Mouse (Mus musculus): Measurements from ENCODE around the gene Nt5c.
"Not testable (repeated sequence)": the region's sequence is repeated elsewhere in the genome, so short reads cannot be mapped to it uniquely, and the experiment has no call there.

Gene Nt5c

DNA sequence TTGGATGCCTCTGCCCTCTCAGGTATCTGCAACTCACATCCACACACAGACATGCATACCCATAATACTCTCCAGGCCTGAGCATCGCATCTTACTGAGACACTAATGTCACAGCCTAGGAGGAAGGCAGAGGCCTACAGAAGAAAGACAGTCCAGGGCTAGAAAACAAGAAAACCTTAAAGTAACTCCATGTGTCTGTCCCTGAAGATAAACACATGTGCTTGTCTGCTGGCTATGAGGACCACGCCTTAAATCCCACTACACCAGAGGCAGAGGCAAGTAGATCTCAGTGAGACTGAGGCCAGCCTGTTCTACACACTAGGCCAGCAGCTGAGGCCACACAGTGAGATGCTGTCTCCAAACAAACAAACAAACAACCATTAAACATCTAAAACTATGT lies 19.5 kb upstream of the Nt5c start:
- in situ Hi-C loops (cut with MboI, MseI), result loop anchor here (5.0 kb wide), 1 partner anchor 99 kb away; no protein-coding TSS in a partner anchor

DNA sequence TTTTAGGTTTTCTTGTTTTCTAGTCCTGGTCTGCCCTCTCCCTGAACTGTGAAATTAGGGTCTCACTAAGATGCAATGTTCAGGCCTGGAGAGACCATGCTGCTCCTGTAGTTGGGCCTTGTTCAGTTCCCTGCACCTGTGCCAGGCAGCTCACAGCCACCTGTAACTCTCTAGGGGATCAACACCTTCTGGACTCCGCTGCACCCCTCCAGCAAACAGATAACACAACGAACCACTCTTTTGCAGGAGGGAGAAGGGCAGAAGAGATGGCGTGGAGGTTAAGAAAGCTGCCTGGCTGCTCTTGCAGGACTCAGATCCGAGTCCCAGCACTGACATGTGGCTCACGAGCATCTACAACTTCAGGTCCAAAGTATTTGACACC lies 18.8 kb upstream of the Nt5c start:
- in situ Hi-C loops (cut with MboI, MseI), result loop anchor here (5.0 kb wide), 1 partner anchor 98 kb away; no protein-coding TSS in a partner anchor

DNA sequence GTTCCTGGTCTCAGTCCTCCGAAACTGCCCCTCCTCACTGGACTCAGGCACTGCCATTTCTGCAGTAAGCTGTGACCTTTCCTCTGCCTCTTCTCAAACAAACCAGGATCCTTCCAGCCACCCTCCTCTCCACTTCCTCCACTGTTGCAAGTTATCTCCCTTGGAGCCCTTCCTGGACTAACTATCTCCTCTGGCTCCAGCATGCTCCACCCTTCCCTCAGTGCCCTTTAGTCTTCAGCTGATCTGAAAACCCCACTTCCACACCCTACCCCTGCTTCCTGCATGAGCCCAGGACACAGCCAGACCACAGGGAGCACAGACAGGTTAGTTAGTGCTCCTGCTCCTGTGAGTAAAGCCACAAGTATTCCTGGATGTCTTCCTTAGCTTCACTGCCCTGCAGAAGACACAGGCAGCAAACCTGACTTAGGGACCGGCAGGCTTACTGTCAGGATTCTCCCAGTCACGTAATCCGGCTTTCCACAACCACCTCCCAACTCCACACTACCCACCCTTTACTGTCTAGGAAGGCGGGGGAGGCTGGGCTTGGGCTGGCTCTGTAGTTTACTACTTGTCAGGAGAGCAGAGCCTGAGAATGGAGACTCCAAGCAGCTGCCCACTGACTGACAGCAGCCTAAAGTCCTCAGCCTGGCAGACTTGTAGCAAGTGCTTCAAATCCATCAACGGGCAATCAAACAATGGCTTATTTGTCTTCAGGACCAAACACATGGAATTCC lies 18.3 kb upstream of the Nt5c start:
- in situ Hi-C loops (cut with MboI, MseI), result loop anchor here (5.0 kb wide), 1 partner anchor 98 kb away; no protein-coding TSS in a partner anchor

DNA sequence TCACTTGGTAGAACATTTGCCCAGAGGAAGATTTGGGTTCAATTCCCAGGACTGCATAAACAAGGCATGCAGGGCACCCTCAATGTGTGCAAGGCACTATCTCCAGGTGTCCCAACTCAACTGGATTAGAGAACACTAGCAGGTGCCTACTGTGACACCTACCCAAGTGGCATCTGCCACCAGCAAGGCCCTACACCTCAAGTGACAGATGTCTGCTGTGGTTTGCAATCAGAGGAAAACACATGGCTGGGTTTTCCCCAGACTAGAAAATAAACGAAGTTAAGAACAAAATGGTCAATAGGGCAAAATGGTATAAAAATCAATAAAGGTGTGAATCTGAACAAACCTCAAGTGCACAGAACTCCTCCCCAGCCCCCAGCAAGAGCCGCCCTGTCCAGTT lies 16.4 kb upstream of the Nt5c start:
- in situ Hi-C loops (cut with MboI, MseI), result no loop called here

DNA sequence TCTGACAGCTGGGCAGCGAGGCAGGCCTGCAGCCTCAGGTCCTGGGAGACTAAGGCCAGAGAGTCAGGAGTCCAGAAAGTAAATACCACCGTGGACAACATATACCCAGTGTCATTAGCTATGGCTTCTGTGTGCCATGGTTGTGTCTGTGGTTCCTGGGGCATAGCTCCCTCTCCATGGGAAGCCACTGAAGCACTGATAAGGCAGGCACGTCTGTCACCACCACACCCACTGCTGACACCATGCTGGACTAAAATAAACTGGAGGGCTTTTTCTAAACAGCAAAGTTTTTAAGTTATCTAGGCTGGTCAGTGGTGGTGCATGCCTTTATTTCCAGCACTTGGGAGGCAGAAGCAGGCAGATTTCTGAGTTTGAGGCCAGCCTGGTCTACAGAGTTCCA lies 14.9 kb upstream of the Nt5c start:
- in situ Hi-C loops (cut with MboI, MseI), result no loop called here

DNA sequence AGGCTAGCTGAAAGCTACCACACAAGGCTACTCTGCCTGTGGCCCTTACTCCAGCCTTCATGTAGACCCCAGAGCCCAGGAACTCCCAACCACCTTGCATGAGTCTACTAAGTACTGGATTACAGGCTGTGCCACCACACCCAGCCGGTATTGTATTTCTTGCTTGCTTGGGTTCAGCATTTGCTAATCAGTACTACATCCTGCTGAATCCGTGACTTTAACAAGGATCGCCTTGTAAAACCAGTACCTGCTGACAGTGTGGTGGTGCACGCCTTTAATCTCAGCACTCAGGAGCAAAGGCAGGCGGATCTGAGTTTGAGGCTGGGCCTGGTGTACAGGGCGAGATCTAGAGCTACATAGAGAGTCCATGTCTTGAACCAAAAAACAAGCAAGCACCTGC lies 11.0 kb upstream of the Nt5c start:
- in situ Hi-C loops (cut with MboI, MseI), result no loop called here

DNA sequence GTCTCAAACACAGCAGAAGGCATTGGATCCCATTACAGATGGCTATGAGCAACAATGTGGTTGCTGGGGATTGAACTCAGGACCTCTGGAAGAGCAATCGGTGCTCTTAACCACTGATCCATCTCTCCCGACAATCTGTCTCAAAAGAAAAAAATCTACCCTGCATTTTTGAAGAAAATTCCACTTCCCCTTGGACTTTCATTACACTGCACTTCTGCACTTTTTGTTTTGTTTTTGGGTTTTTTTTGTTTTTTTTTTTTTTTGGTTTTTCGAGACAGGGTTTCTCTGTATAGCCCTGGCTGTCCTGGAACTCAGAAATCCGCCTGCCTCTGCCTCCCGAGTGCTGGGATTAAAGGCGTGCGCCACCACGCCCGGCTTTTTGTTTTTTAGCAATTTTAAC lies 4.9 kb upstream of the Nt5c start:
- in situ Hi-C loops (cut with MboI, MseI), result not testable (repeated sequence)

DNA sequence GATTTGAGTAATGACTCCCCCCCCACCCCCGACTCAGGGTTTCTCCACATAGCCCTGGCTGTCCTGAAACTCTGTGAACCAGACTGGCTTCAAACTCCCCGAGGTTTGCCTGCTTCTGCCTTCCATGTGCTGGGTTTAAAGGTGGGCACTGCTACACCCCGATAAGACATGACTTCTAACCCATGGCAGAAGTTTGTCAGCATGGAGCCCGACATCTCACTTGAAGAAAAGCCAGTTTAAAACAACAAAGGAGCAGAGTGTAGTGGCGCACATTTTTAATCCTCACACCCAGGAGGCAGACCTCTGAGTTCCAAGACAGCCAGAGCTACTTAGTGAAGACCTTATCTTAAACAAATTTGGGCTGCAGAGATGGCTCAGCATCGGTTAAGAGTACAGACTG lies 725 bp upstream of the Nt5c start:
- in situ Hi-C loops (cut with MboI, MseI), result no loop called here

DNA sequence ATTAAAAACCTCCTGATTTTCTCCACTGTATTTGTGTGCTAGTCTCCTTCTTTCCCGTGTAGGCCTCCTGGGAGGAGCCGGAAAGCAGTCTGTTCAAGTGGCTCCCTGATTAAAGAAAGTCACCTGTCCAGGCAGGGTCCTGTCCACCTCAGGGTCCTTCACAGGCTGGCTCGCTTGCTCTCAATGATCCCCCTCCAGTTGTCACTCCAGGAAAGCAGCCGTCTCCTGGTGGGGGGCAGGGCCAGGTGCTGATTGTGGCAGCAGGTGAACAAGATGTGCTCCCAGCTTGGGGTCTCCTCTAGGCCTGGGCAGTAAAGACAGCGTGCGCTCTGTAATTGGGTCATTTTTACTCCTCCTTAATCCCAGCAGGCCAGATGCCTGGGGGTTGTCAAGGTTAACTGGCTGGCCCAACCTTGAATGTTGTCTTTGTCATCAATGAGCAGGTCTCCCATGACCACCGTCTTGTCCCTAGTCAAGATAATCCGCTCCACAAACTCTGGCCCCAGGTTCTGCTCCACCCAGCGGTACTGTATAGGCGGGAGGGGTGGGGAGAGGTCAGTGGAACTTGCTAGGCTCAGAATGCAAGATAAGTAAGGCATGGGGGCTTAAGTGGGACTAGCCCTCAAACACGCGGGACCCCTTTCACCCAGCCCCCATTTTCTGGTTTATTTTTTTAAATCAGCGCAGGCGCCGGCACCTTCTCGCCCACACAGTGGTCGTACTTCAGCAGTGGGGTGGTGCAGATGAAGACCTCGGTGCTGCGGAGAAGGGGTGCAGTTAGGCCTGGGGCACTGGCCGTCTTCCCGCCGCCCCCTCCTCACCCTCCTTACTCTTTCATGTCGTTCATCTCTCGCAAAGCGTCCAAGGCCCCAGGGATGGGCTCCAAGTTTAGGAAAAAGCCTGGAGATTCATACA lies 964 bp downstream of the Nt5c start:
- in situ Hi-C loops (cut with MboI, MseI), result no loop called here

DNA sequence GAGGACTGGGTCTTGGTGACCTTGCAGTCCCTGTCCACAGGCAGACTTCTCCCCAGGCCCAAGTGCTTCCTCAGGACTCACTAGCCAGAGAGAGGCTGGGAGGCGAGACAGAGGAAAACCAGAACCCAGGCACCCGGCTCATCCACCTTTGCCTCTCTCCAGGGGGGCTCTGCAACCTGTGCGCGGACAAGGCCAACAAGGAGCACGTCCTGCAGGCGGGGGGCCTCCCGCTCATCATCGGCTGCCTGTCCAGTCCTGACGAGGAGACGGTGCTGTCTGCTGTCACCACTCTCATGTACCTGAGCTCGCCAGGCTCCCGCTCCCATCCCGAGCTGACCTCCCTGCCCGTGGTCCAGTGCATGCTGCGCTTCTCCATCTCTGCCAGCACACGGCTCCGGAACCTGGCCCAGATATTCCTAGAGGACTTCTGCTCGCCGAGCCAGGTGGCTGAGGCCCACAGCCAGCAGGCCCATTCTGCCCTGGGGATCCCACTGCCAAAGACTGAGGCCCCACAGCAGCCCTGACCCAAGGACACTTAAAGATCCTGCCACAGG lies 3.0 kb downstream of the Nt5c start:
- in situ Hi-C loops (cut with MboI, MseI), result no loop called here

DNA sequence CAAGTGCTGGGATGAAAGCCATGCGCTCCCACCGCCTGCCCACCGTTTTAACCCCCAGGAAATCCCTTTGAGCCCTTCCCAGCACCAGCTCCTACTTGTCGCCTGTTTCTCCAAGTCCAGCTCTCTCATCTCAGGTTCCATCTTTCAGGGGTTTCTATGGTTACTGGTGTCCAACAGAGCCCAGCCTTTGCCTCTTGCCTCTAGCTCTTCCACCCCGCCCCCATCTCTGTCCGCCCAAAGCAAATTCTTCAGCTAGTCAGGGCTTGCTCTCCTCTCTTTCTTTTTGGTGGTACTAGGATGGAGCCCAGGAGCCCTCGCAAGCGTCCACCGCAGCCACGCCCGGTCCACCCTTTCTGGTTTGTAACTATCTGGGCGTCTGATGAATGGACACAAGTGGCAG lies 6.5 kb downstream of the Nt5c start:
- in situ Hi-C loops (cut with MboI, MseI), result no loop called here

DNA sequence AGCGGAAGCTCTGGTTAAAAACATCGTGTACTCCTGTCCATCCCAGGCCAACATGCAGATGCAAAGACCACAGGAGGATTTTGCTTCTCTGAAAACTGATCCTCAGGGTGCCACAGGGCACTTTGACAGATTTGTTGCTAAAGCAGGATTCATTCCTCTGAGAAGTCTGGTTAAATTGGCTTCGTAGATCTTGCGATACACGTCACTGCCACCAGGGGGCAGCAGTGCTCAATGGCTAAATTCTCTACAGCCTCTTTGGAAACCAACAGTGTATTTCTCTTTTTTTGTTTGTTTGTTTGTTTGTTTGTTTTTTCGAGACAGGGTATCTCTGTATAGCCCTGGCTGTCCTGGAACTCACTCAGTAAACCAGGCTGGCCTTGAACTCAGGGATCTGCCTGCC lies 7.9 kb downstream of the Nt5c start:
- in situ Hi-C loops (cut with MboI, MseI), result no loop called here

DNA sequence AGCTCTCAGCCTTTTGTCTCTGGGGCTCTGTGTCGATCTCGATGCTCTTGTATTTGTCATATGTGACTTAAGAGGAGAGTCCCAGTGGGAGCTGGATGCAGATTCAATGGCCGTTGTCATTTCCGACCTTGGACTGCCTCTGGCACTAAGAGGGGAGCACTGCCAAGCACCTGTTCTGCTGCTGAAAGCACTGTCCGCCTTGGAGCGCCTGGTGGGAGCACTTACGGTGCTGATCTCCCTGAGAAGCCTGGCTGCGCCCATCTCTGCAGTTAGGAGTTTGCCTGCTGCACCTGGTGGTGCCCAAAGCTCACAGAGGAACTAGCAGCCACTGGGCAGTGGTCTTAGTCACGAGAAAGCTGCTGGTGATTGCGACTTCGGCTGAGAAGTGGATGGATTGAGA lies 8.4 kb downstream of the Nt5c start:
- in situ Hi-C loops (cut with MboI, MseI), result no loop called here

DNA sequence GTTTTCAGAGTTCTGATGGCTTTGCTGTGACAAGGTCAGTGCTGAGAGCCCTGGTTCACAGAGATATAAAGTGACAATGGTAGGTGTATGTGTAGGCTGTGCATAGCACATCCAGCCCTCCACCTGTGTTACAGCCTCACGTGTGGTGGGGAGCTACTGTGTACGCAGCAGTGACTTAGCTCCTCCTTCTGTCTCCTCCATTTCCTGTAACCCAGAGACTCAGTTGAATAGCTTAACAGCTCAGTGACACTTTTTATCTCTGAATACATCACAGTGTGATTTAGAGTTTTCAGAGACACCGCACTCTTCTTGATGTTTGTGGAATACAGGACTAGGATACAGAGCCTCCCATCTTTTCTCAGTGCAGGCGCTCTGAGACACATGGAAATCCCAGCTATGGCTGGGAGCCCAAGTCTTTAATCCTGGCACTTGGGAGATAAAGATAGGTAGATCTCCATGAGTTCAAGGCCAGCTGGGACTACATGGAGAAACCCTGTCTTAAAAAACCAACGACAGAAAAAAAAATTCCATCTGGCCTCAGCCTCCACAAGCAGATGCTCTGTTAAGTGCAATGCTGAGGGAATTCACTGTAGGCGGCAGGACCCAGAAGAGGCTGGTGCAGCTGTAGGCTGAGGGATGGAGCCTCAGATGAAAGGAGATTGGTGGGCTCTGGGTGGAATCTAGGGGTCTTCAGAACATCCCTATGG lies 10.0 kb downstream of the Nt5c start:
- in situ Hi-C loops (cut with MboI, MseI), result no loop called here

DNA sequence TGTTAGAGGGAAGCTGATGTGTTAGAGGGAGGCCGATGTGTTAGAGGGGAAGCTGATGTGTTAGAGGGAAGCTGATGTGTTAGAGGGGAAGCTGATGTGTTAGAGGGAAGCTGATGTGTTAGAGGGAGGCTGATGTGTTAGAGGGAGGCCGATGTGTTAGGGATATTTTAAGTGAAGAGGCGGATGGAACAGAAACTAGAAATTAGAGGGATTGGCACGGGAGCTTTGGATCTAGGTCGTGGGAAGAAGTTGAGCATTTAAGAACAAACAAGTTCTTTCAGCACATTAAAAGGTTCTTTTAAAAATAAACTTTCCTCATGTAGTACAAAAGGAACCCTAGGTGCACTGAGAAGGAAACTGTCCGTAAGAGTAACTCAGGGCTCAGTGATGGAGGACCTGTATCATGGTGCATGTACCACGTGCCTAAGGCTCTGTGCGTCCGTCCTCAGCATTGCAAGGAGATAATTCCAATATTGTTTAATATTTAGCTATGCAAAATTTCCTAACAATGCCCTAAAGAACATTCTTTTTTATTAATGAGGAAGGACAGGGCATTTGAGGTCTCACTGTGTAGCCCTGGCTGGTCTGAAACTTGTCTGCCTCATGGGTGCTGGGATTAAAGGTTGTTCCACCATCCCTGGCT lies 13.2 kb downstream of the Nt5c start:
- in situ Hi-C loops (cut with MboI, MseI), result no loop called here

DNA sequence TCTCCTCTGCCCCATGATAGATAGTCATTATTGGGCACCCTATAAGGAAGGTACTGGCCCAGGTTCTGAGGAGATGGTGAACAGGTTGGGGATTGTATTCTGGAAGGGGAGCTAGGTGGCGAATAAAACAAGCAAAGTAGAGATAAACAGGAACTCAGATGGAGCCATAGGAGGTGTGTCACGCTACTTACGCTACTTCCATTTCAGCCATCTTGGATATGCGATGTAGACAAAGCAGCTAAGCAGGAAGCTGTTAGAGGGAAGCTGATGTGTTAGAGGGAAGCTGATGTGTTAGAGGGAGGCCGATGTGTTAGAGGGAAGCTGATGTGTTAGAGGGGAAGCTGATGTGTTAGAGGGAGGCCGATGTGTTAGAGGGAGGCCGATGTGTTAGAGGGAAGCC lies 14.3 kb downstream of the Nt5c start:
- in situ Hi-C loops (cut with MboI, MseI), result not testable (repeated sequence)

DNA sequence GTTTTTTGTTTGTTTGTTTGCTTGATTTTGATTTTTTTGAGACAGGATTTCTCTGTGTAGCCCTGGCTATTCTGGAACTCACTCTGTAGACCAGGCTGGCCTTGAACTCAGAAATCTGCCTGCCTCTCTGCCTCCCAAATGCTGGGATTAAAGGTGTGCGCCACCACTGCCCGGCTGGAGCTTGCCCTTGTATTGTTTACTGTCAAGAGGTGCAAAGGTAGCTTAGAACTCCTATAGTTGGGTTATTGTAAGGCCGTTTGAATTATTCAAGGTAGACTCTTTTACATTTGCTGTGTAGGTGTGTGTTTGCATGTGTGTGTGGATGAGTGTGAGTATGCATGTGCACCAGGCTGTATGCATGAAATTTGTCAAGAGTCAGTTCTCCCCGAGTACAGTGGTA lies 15.0 kb downstream of the Nt5c start:
- in situ Hi-C loops (cut with MboI, MseI), result not testable (repeated sequence)

DNA sequence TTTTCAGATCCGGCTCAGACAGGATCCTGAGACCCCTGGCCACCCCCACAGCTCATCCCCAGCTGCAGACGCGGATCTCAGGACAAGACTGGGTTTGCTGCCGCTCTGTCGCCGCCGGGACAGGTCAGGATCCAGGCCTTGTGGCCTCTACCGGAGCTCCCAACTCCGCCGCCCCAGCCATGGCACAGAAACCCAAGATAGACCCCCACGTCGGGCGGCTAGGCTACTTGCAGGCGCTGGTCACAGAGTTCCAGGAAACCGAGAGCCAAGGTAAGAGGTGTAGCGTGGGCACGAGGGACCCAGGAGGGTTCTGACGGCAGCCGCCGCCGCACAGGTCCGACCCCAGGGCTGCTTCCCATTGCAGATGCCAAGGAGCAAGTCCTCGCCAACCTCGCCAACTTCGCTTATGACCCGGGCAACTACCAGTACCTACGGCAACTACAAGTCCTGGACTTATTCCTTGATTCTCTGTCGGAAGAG lies 15.9 kb downstream of the Nt5c start:
- in situ Hi-C loops (cut with MboI, MseI), result no loop called here

DNA sequence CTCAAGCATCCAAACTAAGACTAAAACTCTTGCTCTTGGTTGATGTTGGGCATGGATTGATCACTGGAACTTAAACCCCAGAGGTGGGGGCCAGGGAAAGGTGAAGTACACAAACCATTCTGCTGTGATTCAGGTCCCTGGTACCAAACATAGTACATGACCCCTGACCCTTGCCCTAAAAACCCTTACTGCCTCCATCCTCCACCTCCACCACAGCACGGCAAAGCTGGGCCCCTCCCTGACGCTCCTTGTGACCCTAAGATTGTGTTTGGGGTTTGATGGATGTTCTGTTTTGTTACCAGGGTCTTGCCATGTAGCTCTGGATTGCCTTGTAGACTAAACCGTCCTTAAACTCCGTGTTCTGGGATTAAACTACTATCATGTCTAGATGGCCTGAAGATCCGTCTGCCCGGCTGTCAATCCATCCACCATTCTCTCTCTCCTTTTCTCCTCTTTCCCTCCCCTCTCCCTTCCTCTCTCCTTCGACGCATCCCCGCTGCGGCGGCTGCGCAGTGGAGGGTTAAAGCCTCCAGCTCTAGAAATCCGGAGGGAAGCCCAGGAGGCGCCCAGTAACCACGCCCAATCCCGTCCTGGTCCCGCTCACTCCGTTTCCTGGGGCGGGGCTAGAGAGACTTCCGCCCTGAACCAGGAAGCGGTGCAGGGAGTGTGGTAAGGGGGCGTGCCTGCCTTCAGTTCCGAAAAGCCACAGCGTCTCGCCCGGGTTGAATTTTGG lies 16.5 kb downstream of the Nt5c start, which contains the start of gene Armc7:
Gene Armc7 (plus strand): TSS at position 643 of the 733 bp plus-strand sequence.
- in situ Hi-C loops (cut with MboI, MseI), result no loop called here

DNA sequence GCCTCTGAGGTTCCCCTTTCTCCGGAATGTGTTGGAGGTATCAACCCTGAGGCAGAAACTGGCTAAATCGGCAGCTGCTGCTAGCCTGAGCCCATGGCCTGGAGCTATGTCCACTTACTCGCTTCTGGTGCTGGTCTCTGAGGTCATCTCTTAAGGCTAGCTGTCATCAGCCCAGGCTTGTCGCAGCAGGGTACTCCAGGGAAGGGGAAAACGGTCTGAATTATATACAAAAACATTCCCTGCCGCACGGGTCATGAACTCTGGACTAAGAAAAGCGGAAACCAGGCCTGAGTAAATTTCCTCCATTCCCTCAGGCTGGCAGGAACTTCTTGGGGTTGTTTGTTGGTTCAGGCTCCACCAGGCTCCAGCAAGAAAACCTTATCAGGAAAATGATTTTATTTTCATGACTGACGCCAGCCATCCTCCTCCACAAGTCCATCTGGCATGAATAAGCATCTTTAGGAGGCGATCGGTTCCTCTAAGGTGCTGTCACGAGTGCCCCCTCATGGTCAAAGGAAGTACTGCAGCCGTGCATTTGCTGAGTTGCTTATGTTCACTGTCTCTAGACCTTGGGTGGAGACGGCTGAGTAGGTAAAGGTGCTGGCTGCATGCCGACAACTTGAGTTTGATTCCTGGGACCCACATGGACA lies 17.9 kb downstream of the Nt5c start:
- in situ Hi-C loops (cut with MboI, MseI), result loop anchor here (5.0 to 25.0 kb wide), 3 partner anchors 41 to 1111 kb away; no protein-coding TSS in a partner anchor
